Mouse (Mus musculus) bone marrow macrophage, adult 2 months (primary cell): ENCODE data around the gene Mdm1. TPM values are rescaled to one million over a fixed set of nuclear protein-coding genes. Genes with fewer than 3 reads are reported as not detected.

Source experiments
- H3K27ac ChIP-seq: 2 replicates; pipeline ENCODE4 v1.5.1; 2012; ENCODE audit warnings: low read depth, low read length; ENCODE audit not compliant: insufficient read depth
- H3K4me1 ChIP-seq: 2 replicates; pipeline ENCODE4 v1.6.1; 2012; ENCODE audit warnings: low read length; ENCODE audit not compliant: control insufficient read depth, insufficient read depth
- H3K4me3 ChIP-seq: 2 replicates; pipeline ENCODE4 v1.5.1; 2012; ENCODE audit warnings: mild to moderate bottlenecking, low read length, moderate library complexity; ENCODE audit not compliant: insufficient read depth
- CTCF ChIP-seq: IDR thresholded peaks from 2 replicates; pipeline ENCODE4 v1.5.1; 2012; ENCODE audit warnings: low read depth, mild to moderate bottlenecking, low read length, moderate library complexity
- POLR2A ChIP-seq: IDR thresholded peaks from 2 replicates; pipeline ENCODE4 v1.6.1; 2012; ENCODE audit warnings: mild to moderate bottlenecking, low read depth, low read length, borderline replicate concordance
- polyA plus RNA-seq: library from polyadenylated mRNA; stranded (reverse); fragments of >200 nt; gene quantifications from 2 replicates; pipeline ENCODE4 v1.2.4, GENCODE M21; 2012; ENCODE audit not compliant: missing spikeins, insufficient read depth, insufficient read length

The Mdm1 gene
- 12.0 and 12.8 TPM in 2 replicates for polyA plus RNA-seq

DNA sequence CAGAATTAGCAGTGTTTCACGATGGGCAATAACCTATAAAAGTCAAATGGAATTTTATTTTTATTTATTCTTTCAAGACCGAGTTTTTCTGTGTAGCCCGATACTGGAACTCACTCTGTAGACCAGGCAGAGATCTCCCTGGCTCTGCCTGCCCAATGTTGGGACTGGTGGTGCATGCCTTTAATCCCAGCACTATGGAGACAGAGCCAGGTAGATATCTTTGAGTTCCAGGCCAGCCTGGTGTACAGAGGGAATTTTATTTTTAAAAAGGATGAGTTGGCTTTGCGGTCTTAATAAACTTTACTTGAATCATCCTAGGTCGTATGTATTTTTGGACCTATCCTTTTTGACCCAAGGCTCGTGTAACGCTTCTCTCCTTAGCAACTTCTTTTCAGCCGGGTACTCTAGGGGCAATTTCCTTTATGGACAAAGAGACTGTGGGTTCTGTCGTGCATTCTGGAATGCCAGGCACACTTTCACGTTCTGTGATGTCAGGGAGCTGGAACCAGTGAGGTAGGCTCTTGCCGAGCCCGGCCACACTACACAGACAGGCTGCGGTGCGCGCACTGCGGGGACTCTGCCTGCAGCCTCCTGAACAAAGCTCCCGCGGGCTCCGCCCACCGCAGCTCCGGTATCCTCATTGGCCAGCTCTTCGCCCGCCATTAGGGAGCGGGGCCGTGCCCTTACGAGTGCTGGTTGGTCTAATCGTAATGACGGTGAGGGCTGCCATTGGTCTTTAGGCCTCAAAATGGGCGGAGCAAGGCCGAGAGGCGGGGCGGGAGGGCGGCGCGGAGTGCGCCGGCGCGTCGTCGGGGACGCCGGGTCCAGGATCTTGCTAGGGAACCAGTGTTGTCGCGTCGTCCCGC is at the start of gene Mdm1:
Gene Mdm1 (plus strand): TSS at position 794 of the 866 bp plus-strand sequence.
- TF ChIP-seq POLR2A: peak; percentile 81; the same call in 1 of the 2 replicates
- TF ChIP-seq CTCF: no peak
- Histone ChIP-seq H3K4me1 (peaks cover 6% of the 10 kb centered on the region), H3K4me3 (peak within 1 kb of the TSS; percentile 67), H3K27ac (no peak within 1 kb of the TSS)

DNA sequence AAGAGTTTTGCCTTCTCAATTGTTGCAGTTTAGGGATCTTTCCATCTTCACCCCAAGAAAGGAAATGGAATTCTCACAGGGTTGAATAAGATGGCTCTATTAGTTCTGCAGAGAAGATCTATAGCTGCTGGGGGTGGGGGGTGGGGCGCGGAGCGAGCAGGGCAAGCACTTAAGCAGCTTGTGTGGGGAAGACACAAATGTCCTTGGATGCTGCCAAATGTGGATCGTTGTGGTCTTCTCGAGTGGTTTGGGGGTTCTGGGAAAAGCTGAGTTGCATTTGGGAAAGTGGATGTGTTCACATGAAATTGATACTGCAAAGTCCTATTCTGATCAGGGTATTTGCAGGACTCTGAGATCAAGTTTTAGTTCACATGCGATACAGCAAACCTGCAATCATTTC is 48.9 kb upstream of the Mdm1 start:
- Histone ChIP-seq H3K4me3 (no peak overlapping the region), H3K4me1 (peaks cover 39% of the 10 kb centered on the region)
- TF ChIP-seq CTCF: no peak

DNA sequence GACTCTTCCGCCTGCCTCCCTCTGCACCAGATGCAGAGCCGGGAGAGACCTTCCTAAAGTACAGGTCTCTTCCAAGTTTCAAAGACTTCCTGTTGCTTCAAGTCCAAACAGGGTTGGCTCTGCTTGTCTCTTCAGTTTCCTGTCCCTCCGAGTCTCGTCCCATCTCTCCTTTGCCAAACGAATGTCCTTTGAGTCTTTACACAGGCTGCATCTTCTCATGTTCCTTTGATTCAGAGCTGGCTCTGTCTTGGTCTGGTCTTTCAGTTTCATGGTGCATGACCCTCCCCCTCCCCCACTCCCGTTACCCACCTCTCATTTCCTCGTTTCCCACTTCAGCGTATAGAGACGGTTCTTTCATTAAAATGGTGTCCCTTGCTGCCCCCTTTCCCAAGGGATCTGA is 47.9 kb upstream of the Mdm1 start:
- H3K4me1 ChIP-seq: peaks cover 43% of the 10 kb centered on the region
- TF ChIP-seq POLR2A (no peak), CTCF (no peak)
- H3K4me3 ChIP-seq: no peak overlapping the region
- no peak overlapping the region for H3K27ac ChIP-seq

More for the DNA sequence above, 48.9 kb upstream of the Mdm1 start:
- no peak overlapping the region for H3K27ac ChIP-seq

DNA sequence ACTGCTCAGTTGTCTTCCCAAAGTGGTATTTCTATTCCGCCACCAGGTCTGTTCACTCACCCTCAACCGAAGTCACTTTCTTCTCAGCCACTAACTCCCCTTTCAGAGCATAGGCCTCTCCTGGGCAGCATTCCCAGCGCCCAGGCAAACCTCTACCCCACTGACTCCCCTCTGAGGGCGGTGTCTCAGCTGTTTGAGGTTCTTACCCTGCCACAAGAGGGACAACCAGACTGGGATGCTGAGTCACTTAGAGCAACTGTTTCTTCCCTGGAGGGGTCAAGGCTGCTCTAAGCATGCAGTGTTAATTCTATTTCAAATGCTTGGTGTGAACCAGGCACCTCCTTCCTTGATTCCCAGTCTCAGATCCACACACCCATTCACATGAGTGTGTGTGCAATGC is 46.8 kb upstream of the Mdm1 start:
- H3K4me3 ChIP-seq: no peak overlapping the region
- TF ChIP-seq CTCF (no peak), POLR2A (no peak)
- H3K4me1 ChIP-seq: peaks cover 46% of the 10 kb centered on the region
- no peak overlapping the region for H3K27ac ChIP-seq

DNA sequence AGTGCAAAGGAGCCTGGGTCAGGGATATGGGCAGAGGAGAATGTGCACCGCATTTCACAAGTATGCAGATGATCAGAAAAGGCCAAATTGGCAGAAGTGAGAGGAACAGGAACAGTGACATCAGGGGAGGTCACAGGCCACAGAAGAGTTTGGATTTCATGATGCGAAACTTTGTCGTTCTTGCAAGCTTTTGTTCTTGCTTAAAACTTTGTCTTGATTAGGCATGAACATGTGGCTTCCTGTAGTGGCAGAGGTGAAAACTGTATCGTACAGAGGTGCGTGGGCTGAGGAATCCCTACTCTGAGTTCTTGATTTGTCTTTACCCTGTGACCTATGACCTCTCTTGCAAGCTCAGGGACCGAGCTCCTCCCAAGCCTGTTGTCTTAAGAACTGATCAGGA is 45.4 kb upstream of the Mdm1 start:
- Histone ChIP-seq H3K4me3 (no peak overlapping the region), H3K27ac (peak overlapping the region; percentile 44), H3K4me1 (peaks cover 59% of the 10 kb centered on the region)
- TF ChIP-seq POLR2A (no peak), CTCF (no peak)

DNA sequence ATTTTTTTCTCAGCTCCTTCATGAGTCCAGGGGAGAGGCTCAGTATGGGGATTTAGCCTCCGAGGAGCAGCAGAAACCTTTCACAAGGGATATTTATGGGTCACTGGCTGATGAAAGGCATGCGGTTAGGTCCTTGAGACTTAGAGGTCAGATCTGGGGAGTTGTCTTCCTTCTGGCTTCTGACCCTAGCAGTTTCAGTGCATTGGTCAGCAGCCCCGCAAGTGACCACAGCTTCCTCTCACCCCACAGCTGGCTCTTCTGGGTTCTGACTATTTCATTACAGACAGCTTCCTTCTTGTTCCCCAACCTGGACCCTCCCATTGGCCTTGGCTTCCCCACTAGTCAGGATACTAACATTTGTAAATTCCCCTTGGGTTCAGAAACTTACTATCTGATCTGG is 43.7 kb upstream of the Mdm1 start:
- peak overlapping the region; percentile 91 for H3K27ac ChIP-seq
- H3K4me3 ChIP-seq: no peak overlapping the region
- TF ChIP-seq POLR2A (no peak), CTCF (no peak)
- H3K4me1 ChIP-seq: peaks cover 64% of the 10 kb centered on the region

DNA sequence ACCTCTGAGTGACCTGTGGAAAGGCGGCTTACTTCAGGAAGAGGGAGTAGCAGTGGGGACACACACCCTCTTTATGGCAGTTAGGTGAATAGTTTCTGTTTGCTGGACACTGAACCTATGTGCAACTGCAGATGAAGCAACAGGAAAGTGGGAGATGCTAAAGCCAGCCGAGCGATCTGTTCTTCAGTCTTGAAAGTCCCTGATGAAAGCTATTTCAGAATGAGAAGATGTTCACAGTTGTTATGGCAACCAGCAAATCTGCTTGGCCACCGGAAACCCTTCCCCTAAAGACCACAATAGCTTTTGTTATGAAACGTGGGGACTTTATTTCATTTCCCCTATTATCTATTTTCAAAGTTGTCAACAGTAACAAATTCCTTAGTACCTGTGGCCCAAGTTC is 41.0 kb upstream of the Mdm1 start:
- Histone ChIP-seq H3K4me3 (no peak overlapping the region), H3K27ac (peak overlapping the region; percentile 48), H3K4me1 (peaks cover 62% of the 10 kb centered on the region)
- TF ChIP-seq CTCF (no peak), POLR2A (no peak)

DNA sequence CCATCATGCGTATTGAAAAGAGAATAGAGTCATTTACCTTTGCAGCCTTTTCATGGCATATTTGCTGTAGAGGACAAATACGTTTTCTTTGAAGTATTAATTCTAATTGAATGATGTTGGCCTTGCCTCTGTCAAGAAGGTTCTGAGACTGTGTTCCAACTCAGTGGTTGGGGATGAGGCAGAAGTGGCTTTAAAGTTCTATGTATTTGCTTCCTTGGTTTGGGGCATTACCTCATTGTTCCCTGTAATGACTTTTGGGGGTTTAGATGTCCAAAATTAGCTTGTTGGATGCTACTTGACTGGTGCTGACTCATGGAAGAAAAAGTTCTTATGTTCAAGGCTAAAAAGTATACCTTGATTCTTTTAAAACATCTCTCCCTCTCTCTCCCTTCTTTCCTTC is 40.6 kb upstream of the Mdm1 start:
- H3K27ac ChIP-seq: peak overlapping the region; percentile 48
- TF ChIP-seq POLR2A (no peak), CTCF (no peak)

DNA sequence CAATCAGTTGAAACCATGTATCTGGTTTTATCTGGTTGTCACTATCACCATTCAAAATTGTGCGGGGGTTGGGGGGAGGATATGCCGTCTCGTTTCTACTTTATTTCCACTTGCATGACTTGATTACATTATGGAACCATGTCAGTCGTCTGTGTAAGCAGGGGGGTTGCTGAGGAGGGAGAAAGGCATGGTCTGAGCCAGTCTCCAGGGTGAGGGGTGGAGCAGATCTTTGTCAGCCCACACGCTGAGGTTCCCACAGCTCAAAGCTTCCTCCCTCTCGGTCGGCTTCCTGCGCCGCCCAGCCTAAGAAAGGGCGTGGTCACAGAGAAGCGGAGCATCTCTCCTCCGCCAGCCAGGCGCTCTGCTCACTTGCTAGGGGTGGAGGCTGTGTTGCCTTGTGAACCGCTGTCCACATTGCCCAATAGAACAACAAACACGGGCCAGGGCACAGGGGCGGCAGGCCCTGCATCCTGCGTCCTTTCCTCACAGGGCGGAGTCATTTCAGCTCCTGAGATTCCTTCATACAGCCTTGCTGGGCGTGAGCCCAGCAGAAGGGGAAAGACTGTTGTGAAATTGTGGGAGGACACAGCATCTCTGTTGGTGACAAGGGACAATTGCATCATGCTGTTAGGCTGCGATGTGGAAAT is 38.5 kb upstream of the Mdm1 start:
- peaks cover 43% of the 10 kb centered on the region for H3K4me1 ChIP-seq
- TF ChIP-seq CTCF (no peak), POLR2A (no peak)
- peak overlapping the region; percentile 44 for H3K4me3 ChIP-seq
- peak overlapping the region; percentile 60 for H3K27ac ChIP-seq

More for the DNA sequence above, 40.6 kb upstream of the Mdm1 start:
- peaks cover 57% of the 10 kb centered on the region for H3K4me1 ChIP-seq
- H3K4me3 ChIP-seq: no peak overlapping the region

DNA sequence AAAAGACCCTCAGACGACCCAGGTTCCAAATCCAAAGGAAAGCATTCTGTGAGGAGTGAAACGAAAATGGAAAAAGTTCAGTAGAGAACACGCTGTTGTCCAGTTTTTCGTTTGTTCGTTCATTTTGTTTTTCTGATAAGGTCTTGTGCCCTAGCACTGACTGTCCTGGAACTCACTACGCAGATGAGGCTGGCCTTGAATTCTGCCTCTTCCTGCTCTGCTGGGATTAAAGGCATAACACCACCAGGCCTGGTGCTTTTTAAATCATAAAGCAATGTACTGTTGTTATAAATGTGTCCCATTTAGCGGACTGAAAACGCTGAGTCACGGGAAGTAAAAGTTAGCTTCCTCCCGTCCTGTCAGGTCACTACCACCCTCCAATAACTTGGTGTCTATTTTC is 37.7 kb upstream of the Mdm1 start:
- Histone ChIP-seq H3K4me1 (peaks cover 40% of the 10 kb centered on the region), H3K27ac (peak overlapping the region; percentile 12; the same call in 1 of the 2 replicates), H3K4me3 (no peak overlapping the region)
- TF ChIP-seq CTCF (no peak), POLR2A (no peak)
